Comparison of ENCODE assay signal across 8 mouse cellular contexts in genomic region chr3:101372345-101372980, GRCm38 (mm10). TPM values are rescaled to one million over a fixed set of nuclear protein-coding genes. Genes with fewer than 3 reads are reported as not detected.
DNase-seq lines count a peak whose midpoint lies in the region; ATAC-seq and TF ChIP-seq lines count a peak whose summit lies in the region.

No protein-coding gene starts in this region.

- no peak overlapping the region for H3K27ac ChIP-seq in midbrain, postnatal 0 days (ENCODE audit: low read depth, low read length)
- no peak overlapping the region for H3K27ac ChIP-seq in midbrain, embryonic 16.5 days (ENCODE audit: low read length)
- no peak overlapping the region for H3K27ac ChIP-seq in spleen, adult 2 months (ENCODE audit: insufficient read depth, low read length)
- H3K27ac ChIP-seq in midbrain, embryonic 13.5 days: no peak overlapping the region

- no peak for ATAC-seq in midbrain, postnatal 0 days (ENCODE audit: low FRiP score)
- ATAC-seq in midbrain, embryonic 16.5 days: no peak
- no peak for ATAC-seq in midbrain, embryonic 13.5 days

- no peak for DNase-seq in midbrain, postnatal 0 days (ENCODE audit: low spot score)
- peak; percentile 68 for DNase-seq in adrenal gland, postnatal 25 days
- peak; percentile 61 to 86 for DNase-seq in kidney, postnatal 36 days
- peak; percentile 72 for DNase-seq in lung, adult 2 months
- DNase-seq in spleen, adult 2 months (ENCODE audit: low read depth in 1 of 2, low spot score in 2 of 2): peak; percentile 14 to 44

- H3K27me3 ChIP-seq in midbrain, postnatal 0 days (ENCODE audit: insufficient read depth, low read length): no peaks in the 10 kb centered on the region; the same call in 1 of the 2 replicates
- H3K27me3 ChIP-seq in midbrain, embryonic 16.5 days (ENCODE audit: control insufficient read depth, insufficient read depth, low read depth, low read length): no peaks in the 10 kb centered on the region
- H3K27me3 ChIP-seq in erythroblast, embryonic 14.5 days (ENCODE audit: control insufficient read depth): peaks cover 1% of the 10 kb centered on the region; the same call in 1 of the 2 replicates
- peaks cover 7% of the 10 kb centered on the region for H3K27me3 ChIP-seq in spleen, adult 2 months (ENCODE audit: control insufficient read depth, insufficient read depth, low read length)
- peaks cover 12% of the 10 kb centered on the region for H3K27me3 ChIP-seq in midbrain, embryonic 13.5 days

- H3K9ac ChIP-seq in midbrain, postnatal 0 days (replicated peaks; ENCODE audit: low read length, poor library complexity, severe bottlenecking): no peak overlapping the region
- no peak overlapping the region for H3K9ac ChIP-seq in midbrain, embryonic 16.5 days (ENCODE audit: low read depth, low read length)
- H3K9ac ChIP-seq in midbrain, embryonic 13.5 days (replicated peaks): no peak overlapping the region

- H3K4me1 ChIP-seq in midbrain, postnatal 0 days (ENCODE audit: insufficient read depth, low read length): peaks cover 5% of the 10 kb centered on the region; the same call in 1 of the 2 replicates
- H3K4me1 ChIP-seq in midbrain, embryonic 16.5 days (ENCODE audit: control insufficient read depth, insufficient read depth, low read length): 0 out of 2 replicates have a peak, but pooled peaks cover 4% of the 10 kb centered on the region
- H3K4me1 ChIP-seq in erythroblast, embryonic 14.5 days (ENCODE audit: control insufficient read depth): peaks cover 83% of the 10 kb centered on the region
- no peaks in the 10 kb centered on the region for H3K4me1 ChIP-seq in lung, adult 2 months (ENCODE audit: control insufficient read depth, insufficient read depth, low read length)
- H3K4me1 ChIP-seq in spleen, adult 2 months (ENCODE audit: control insufficient read depth, insufficient read depth, insufficient read length): peaks cover 2% of the 10 kb centered on the region; the same call in 1 of the 2 replicates
- H3K4me1 ChIP-seq in midbrain, embryonic 13.5 days (replicated peaks): 0 out of 2 replicates have a peak, but pooled peaks cover 3% of the 10 kb centered on the region

- 48% methylated on average over 13 of the region's 13 CpGs for WGBS in midbrain, postnatal 0 days
- WGBS in midbrain, embryonic 16.5 days: 44% methylated on average over 13 of the region's 13 CpGs
- 41% methylated on average over 13 of the region's 13 CpGs for WGBS in lung, adult 2 months
- WGBS in spleen, adult 2 months: 49% methylated on average over 13 of the region's 13 CpGs
- WGBS in midbrain, embryonic 13.5 days: 41% methylated on average over 13 of the region's 13 CpGs

- TF ChIP-seq POLR2A in lung, adult 2 months (IDR thresholded peaks at IDR 0.05; ENCODE audit: borderline replicate concordance, extremely low read depth, low read depth, low read length): no peak
- TF ChIP-seq POLR2A in spleen, adult 2 months (IDR thresholded peaks at IDR 0.05; ENCODE audit: low read depth, low read length): no peak

- no peaks in the 10 kb centered on the region for H3K9me3 ChIP-seq in midbrain, postnatal 0 days (ENCODE audit: low read length)
- H3K9me3 ChIP-seq in midbrain, embryonic 16.5 days (replicated peaks; ENCODE audit: control insufficient read depth, low read length, poor library complexity, severe bottlenecking): no peaks in the 10 kb centered on the region
- H3K9me3 ChIP-seq in erythroblast, embryonic 14.5 days (ENCODE audit: control insufficient read depth, low read length): no peaks in the 10 kb centered on the region
- no peaks in the 10 kb centered on the region for H3K9me3 ChIP-seq in midbrain, embryonic 13.5 days

- H3K36me3 ChIP-seq in midbrain, postnatal 0 days (ENCODE audit: insufficient read depth, low read length): no peaks in the 10 kb centered on the region
- H3K36me3 ChIP-seq in midbrain, embryonic 16.5 days (ENCODE audit: control insufficient read depth, insufficient read depth, low read length): no peaks in the 10 kb centered on the region
- no peaks in the 10 kb centered on the region for H3K36me3 ChIP-seq in erythroblast, embryonic 14.5 days (ENCODE audit: control insufficient read depth)
- no peaks in the 10 kb centered on the region for H3K36me3 ChIP-seq in spleen, adult 2 months (ENCODE audit: control insufficient read depth, insufficient read depth, low read length)
- H3K36me3 ChIP-seq in midbrain, embryonic 13.5 days: no peaks in the 10 kb centered on the region

- no peak overlapping the region for H3K4me3 ChIP-seq in midbrain, postnatal 0 days (ENCODE audit: low read depth, low read length)
- H3K4me3 ChIP-seq in midbrain, embryonic 16.5 days (ENCODE audit: low read depth, low read length): no peak overlapping the region
- H3K4me3 ChIP-seq in erythroblast, embryonic 14.5 days (replicated peaks): peak overlapping the region; percentile 60
- H3K4me3 ChIP-seq in lung, adult 2 months (replicated peaks; ENCODE audit: extremely low read depth, low read depth, low read length): no peak overlapping the region
- H3K4me3 ChIP-seq in spleen, adult 2 months (ENCODE audit: extremely low read depth, insufficient read depth, insufficient read length): no peak overlapping the region
- no peak overlapping the region for H3K4me3 ChIP-seq in midbrain, embryonic 13.5 days (replicated peaks)

- peak; percentile 71 for TF ChIP-seq CTCF in midbrain, postnatal 0 days (IDR thresholded peaks at IDR 0.05)
- peak; percentile 75 for TF ChIP-seq CTCF in lung, adult 2 months (IDR thresholded peaks at IDR 0.05; ENCODE audit: insufficient read depth, low read length)
- peak; percentile 65; the same call in 1 of the 2 replicates for TF ChIP-seq CTCF in spleen, adult 2 months (IDR thresholded peaks at IDR 0.05; ENCODE audit: extremely low read depth, insufficient read depth, insufficient read length, insufficient replicate concordance)

- H3K4me2 ChIP-seq in midbrain, postnatal 0 days (ENCODE audit: low read depth, low read length, poor library complexity, severe bottlenecking): no peak overlapping the region
- H3K4me2 ChIP-seq in midbrain, embryonic 16.5 days (ENCODE audit: low read length): no peak overlapping the region
- no peak overlapping the region for H3K4me2 ChIP-seq in midbrain, embryonic 13.5 days (replicated peaks)

RNA-seq across cellular contexts. Expression of gene Igsf3, which starts 4.4 kb away (rescaled TPM):
- 102 and 104 TPM in 2 replicates for total RNA-seq in midbrain, postnatal 0 days (2014; rRNA removed)
- polyA plus RNA-seq in midbrain, postnatal 0 days (2015; fragmentation: Nextera tagmentation; extraction: Ambion mirVana): 84.2 and 84.9 TPM in 2 replicates
- polyA plus RNA-seq in midbrain, embryonic 16.5 days (2015; fragmentation: Nextera tagmentation; extraction: Ambion mirVana): 93.6 and 100 TPM in 2 replicates
- 5.5 and 7.0 TPM in 2 replicates for total RNA-seq in adrenal gland, postnatal 25 days (2021)
- polyA plus RNA-seq in erythroblast, embryonic 14.5 days (2012): 0.12 and 0.14 TPM in 2 replicates
- 7.3 and 8.0 TPM in 2 replicates for polyA plus RNA-seq in lung, adult 2 months (2012; rRNA removed)
- polyA plus RNA-seq in spleen, adult 2 months (2012; rRNA removed): 1.4 and 2.1 TPM in 2 replicates
- polyA plus RNA-seq in midbrain, embryonic 13.5 days (2015; fragmentation: Nextera tagmentation; extraction: Ambion mirVana): 75.5 and 79.1 TPM in 2 replicates
